Mouse (Mus musculus) gastrocnemius, postnatal 36 days (tissue): ENCODE results near the gene Spag5. TPM values are rescaled to one million over a fixed set of nuclear protein-coding genes. Genes with fewer than 3 reads are reported as not detected.

Source experiments
- total RNA-seq, 2 experiments: library from RNA; stranded (reverse); gene quantifications; 2 replicates each; pipeline ENCODE4 v1.2.3; 2021

Spag5 gene
- total RNA-seq, 2 experiments from 2014 or later, result 2.4 to 4.1 TPM

Other genes starting within 250 kb of the Spag5 start
- gene Eral1, start 221.1 kb upstream of the Spag5 start, total RNA-seq, result 10 to 100 TPM; 21.7 to 22.7 TPM
- gene Fam222b, start 206.9 kb upstream of the Spag5 start, total RNA-seq, result 1 to 10 TPM; 6.0 to 6.1 TPM
- gene Traf4, start 135.9 kb upstream of the Spag5 start, total RNA-seq, result 1 to 10 TPM; 2.2 to 3.2 TPM
- under 1 TPM; 0.59 to 0.64 TPM for gene Nek8, start 124.9 kb upstream of the Spag5 start, total RNA-seq
- 1 to 10 TPM in 1 of 2 experiments, under 1 TPM in 1; 0.99 to 1.4 TPM for gene Tlcd1, start 124.8 kb upstream of the Spag5 start, total RNA-seq
- 100 to 1,000 TPM; 644 to 813 TPM for gene Rpl23a, start 117.9 kb upstream of the Spag5 start, total RNA-seq
- 1 to 10 TPM; 4.2 to 4.5 TPM for gene Rab34, start 113.1 kb upstream of the Spag5 start, total RNA-seq
- under 1 TPM in 1 of 2 experiments, not detected in 1; 0.74 TPM for gene Proca1, start 108.1 kb upstream of the Spag5 start, total RNA-seq
- 10 to 100 TPM; 40.7 to 41.1 TPM for gene Sdf2, start 55.8 kb upstream of the Spag5 start, total RNA-seq
- 10 to 100 TPM; 21.9 to 23.1 TPM for gene Supt6, start 55.5 kb upstream of the Spag5 start, total RNA-seq
- 100 to 1,000 TPM; 212 to 228 TPM for gene 2610507B11Rik, start 39.8 kb upstream of the Spag5 start, total RNA-seq
- gene BC030499, start 10.7 kb upstream of the Spag5 start, total RNA-seq, result under 1 TPM; 0.42 to 0.84 TPM
- gene Aldoc, start 21.4 kb downstream of the Spag5 start, total RNA-seq, result 1 to 10 TPM; 1.3 to 1.9 TPM
- gene Pigs, start 26.9 kb downstream of the Spag5 start, total RNA-seq, result 10 to 100 TPM; 20.1 to 21.3 TPM
- 10 to 100 TPM; 10.1 to 16.2 TPM for gene Unc119, start 42.0 kb downstream of the Spag5 start, total RNA-seq
- under 1 TPM in 1 of 2 experiments, not detected in 1; 0.10 TPM for gene Foxn1, start 85.0 kb downstream of the Spag5 start, total RNA-seq
- gene Slc13a2, start 120.7 kb downstream of the Spag5 start, total RNA-seq, result not detected
- 1 to 10 TPM in 1 of 2 experiments, under 1 TPM in 1; 0.67 to 1.2 TPM for gene Slc46a1, start 164.2 kb downstream of the Spag5 start, total RNA-seq
- gene Sarm1, start 196.2 kb downstream of the Spag5 start, total RNA-seq, result 1 to 10 TPM in 1 of 2 experiments, under 1 TPM in 1; 0.69 to 1.1 TPM
- 10 to 100 TPM; 11.4 to 12.2 TPM for gene Vtn, start 197.6 kb downstream of the Spag5 start, total RNA-seq
- gene Sebox, start 201.9 kb downstream of the Spag5 start, total RNA-seq, result not detected
- 10 to 100 TPM; 11.9 to 12.3 TPM for gene Tmem199, start 210.6 kb downstream of the Spag5 start, total RNA-seq
- 100 to 1,000 TPM in 1 of 2 experiments, 10 to 100 TPM in 1; 99.0 to 103 TPM for gene Poldip2, start 210.7 kb downstream of the Spag5 start, total RNA-seq
- gene Tnfaip1, start 234.8 kb downstream of the Spag5 start, total RNA-seq, result 10 to 100 TPM; 38.0 to 43.5 TPM
- 10 to 100 TPM; 18.1 to 19.9 TPM for gene Ift20, start 234.8 kb downstream of the Spag5 start, total RNA-seq
- gene Tmem97, start 249.2 kb downstream of the Spag5 start, total RNA-seq, result 1 to 10 TPM; 1.9 to 2.1 TPM